Mouse (Mus musculus) limb, embryonic 14.5 days (tissue): ENCODE data around the gene Srgap2. TPM values are rescaled to one million over a fixed set of nuclear protein-coding genes. Genes with fewer than 3 reads are reported as not detected.
A peak's percentile ranks its signal among the peaks of the same experiment; 100 is the strongest.

Experiments
- ATAC-seq: fragments of 200-750 bp; cut with Nextera tagmentation; 2 replicates; pipeline ENCODE4 v1.8.0; 2017; ENCODE audit warnings: low read depth, moderate number of reproducible peaks, moderate TSS enrichment; ENCODE audit not compliant: low FRiP score
- DNase-seq: peaks from one replicate; pipeline ENCODE4 v3.0.0-alpha.2; 2015; ENCODE audit warnings: low spot score
- H3K27ac ChIP-seq: fragments of 300-500 bp; sonication (generic); replicated peaks from 2 replicates; pipeline ENCODE4 v1.5.1; 2014; ENCODE audit warnings: low read depth, mild to moderate bottlenecking, low read length, moderate library complexity, mixed read lengths
- H3K27me3 ChIP-seq: fragments of 300-500 bp; sonication (generic); 2 replicates; pipeline ENCODE4 v1.6.1; 2014; ENCODE audit warnings: low read length, mixed read lengths; ENCODE audit not compliant: control insufficient read depth, insufficient read depth
- H3K36me3 ChIP-seq: fragments of 300-500 bp; sonication (generic); 2 replicates; pipeline ENCODE4 v1.6.1; 2014; ENCODE audit warnings: mild to moderate bottlenecking, low read length, moderate library complexity, mixed read lengths; ENCODE audit not compliant: control insufficient read depth, insufficient read depth
- H3K4me1 ChIP-seq: fragments of 300-500 bp; sonication (generic); 2 replicates; pipeline ENCODE4 v1.6.1; 2014; ENCODE audit warnings: antibody characterized with exemption, low read length, mixed read lengths; ENCODE audit not compliant: control insufficient read depth, insufficient read depth
- H3K4me2 ChIP-seq: fragments of 300-500 bp; sonication (generic); replicated peaks from 2 replicates; pipeline ENCODE4 v1.6.1; 2014; ENCODE audit warnings: low read depth, mild to moderate bottlenecking, low read length, moderate library complexity; ENCODE audit not compliant: severe bottlenecking
- H3K4me3 ChIP-seq: fragments of 300-500 bp; sonication (generic); replicated peaks from 2 replicates; pipeline ENCODE4 v1.5.1; 2014; ENCODE audit warnings: low read length
- H3K9ac ChIP-seq: fragments of 300-500 bp; sonication (generic); 2 replicates; pipeline ENCODE4 v1.6.1; 2014; ENCODE audit warnings: mild to moderate bottlenecking, low read depth, low read length, moderate library complexity; ENCODE audit not compliant: severe bottlenecking
- H3K9me3 ChIP-seq: fragments of 300-500 bp; sonication (generic); 2 replicates; pipeline ENCODE4 v1.6.1; 2016; ENCODE audit warnings: low read length; ENCODE audit not compliant: control insufficient read depth
- POLR2A ChIP-seq: fragments of 200-500 bp; IDR thresholded peaks from 2 replicates; pipeline ENCODE4 v1.8.0; 2012; ENCODE audit warnings: inconsistent platforms, mild to moderate bottlenecking, moderate library complexity, borderline replicate concordance; ENCODE audit not compliant: insufficient read depth, insufficient read length; ENCODE audit errors: extremely low read depth
- WGBS: fragments of 180-500 bp; shearing (Covaris S2); extraction: QIAGEN DNeasy Blood & Tissue Kit; methylation state at CpG from one replicate; pipeline ENCODE4 v1.1.7; 2014; 5-methylcytosine and 5-hydroxymethylcytosine counted together
- polyA plus RNA-seq, 2 experiments: library from polyadenylated mRNA; depleted of rRNA in 1 of 2; stranded (reverse) in 1 of 2; unstranded in 1 of 2; fragments of >200 nt; fragmentation: Nextera tagmentation in 1 of 2; extraction: Ambion mirVana in 1 of 2; gene quantifications; 2 replicates each; pipeline versions ENCODE4 v1.2.1 to v1.2.3; 2012 to 2014

The Srgap2 gene
- polyA plus RNA-seq, 2 experiments, result 20.5 to 38.9 TPM

DNA sequence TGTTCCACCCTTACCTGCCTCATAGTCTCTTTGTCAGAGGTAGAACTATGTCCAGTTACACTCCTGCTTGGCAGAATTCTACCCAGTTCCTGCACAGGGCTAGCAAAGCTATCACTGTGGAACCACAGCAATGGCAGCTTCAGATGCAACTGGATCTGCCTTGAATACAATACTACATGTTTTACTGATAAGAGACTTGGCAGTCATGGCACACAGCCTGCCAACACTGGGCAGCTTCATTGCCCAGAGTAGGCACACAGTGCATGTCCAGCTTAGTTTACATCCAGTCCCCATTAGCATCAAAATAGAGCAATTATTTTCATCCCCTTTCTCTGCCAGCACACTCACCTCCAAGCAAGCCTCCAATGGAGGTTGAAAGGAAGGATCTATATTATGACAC is 89.2 kb downstream of the Srgap2 start:
- H3K4me3 ChIP-seq, result no peak overlapping the region
- no peak overlapping the region for H3K4me2 ChIP-seq
- peaks cover 5% of the 10 kb centered on the region; the same call in 1 of the 2 replicates for H3K4me1 ChIP-seq
- no peak for ATAC-seq
- H3K36me3 ChIP-seq, result no peaks in the 10 kb centered on the region
- no peaks in the 10 kb centered on the region for H3K27me3 ChIP-seq
- no peak for DNase-seq
- no peak for TF ChIP-seq POLR2A
- no peaks in the 10 kb centered on the region for H3K9me3 ChIP-seq
- H3K27ac ChIP-seq, result no peak overlapping the region
- H3K9ac ChIP-seq, result no peak overlapping the region

GRCm38 (mm10) chr1:131436609-131437008 is 90.5 kb downstream of the Srgap2 start:
- no peak for DNase-seq
- no peak for TF ChIP-seq POLR2A
- Histone ChIP-seq H3K9me3 (no peaks in the 10 kb centered on the region), H3K36me3 (no peaks in the 10 kb centered on the region), H3K4me2 (no peak overlapping the region), H3K27me3 (no peaks in the 10 kb centered on the region), H3K27ac (no peak overlapping the region), H3K9ac (no peak overlapping the region), H3K4me3 (no peak overlapping the region), H3K4me1 (peaks cover 9% of the 10 kb centered on the region)
- ATAC-seq, result no peak
- 69% methylated on average over 7 of the region's 7 CpGs for WGBS

GRCm38 (mm10) chr1:131431456-131432246 is 95.5 kb downstream of the Srgap2 start:
- Histone ChIP-seq H3K9ac (no peak overlapping the region), H3K4me3 (no peak overlapping the region), H3K4me1 (peaks cover 36% of the 10 kb centered on the region), H3K9me3 (no peaks in the 10 kb centered on the region), H3K27ac (no peak overlapping the region), H3K4me2 (no peak overlapping the region; the same call in 1 of the 2 replicates), H3K36me3 (no peaks in the 10 kb centered on the region), H3K27me3 (no peaks in the 10 kb centered on the region)
- TF ChIP-seq POLR2A, result no peak
- peak; percentile 62 for DNase-seq
- peak; percentile 83 for ATAC-seq
- 58% methylated on average over 5 of the region's 5 CpGs for WGBS

- Histone ChIP-seq H3K4me1 (peaks cover 36% of the 10 kb centered on the region), H3K36me3 (no peaks in the 10 kb centered on the region), H3K27me3 (no peaks in the 10 kb centered on the region), H3K9me3 (no peaks in the 10 kb centered on the region), H3K4me3 (no peak overlapping the region), H3K9ac (no peak overlapping the region), H3K4me2 (no peak overlapping the region), H3K27ac (peak overlapping the region; percentile 44; the same call in 1 of the 2 replicates)
- TF ChIP-seq POLR2A, result no peak
- ATAC-seq (no peak), DNase-seq (peak; percentile 67)
- WGBS, result 7% methylated on average over 5 of the region's 5 CpGs
These were observed 99.9 kb downstream of the Srgap2 start for GRCm38 (mm10) chr1:131427140-131427821.

DNA sequence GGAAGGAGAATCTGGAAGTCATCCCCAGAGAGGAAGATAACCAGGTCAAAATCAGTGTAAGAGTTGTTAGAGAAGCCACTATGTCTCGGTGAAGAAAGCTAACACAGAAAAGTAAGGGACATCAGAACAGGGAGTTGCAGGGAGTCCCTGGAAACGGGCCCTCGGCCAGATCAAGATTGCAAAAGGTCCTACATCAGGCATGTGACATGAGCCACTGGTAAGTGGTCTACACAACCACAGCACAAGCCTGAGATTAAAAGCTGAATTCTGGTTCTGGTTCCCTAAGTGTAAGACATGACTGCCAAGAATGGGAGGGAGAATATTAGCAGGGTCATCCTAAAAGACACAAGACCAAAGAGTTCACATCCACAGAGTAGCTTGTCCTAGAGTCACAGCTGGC is 104.1 kb downstream of the Srgap2 start:
- DNase-seq (no peak), ATAC-seq (no peak)
- H3K36me3 ChIP-seq, result no peaks in the 10 kb centered on the region
- no peaks in the 10 kb centered on the region for H3K27me3 ChIP-seq
- H3K4me3 ChIP-seq, result no peak overlapping the region
- TF ChIP-seq POLR2A, result no peak
- no peak overlapping the region for H3K27ac ChIP-seq
- H3K4me1 ChIP-seq, result peaks cover 17% of the 10 kb centered on the region
- no peaks in the 10 kb centered on the region for H3K9me3 ChIP-seq
- H3K9ac ChIP-seq, result no peak overlapping the region
- no peak overlapping the region for H3K4me2 ChIP-seq
- WGBS, result 78% methylated on average over 3 of the region's 3 CpGs
